Mouse (Mus musculus) thymus, adult 2 months (tissue): ENCODE measurements at regions not wholly inside any gene's neighbourhood (a gene's known extent, or its start where the extent isn't known, plus 50 kb on each side); places are given as distances from the start of the nearest gene placed in this dataset.

Experiments used
- DNase-seq: peaks from one replicate; pipeline ENCODE4 v3.0.0; 2021
- H3K27ac ChIP-seq: fragments of 200-500 bp; 2 replicates; pipeline ENCODE4 v1.5.1; 2012; ENCODE audit warnings: low read length, control low read depth; ENCODE audit not compliant: control insufficient read depth, insufficient read depth
- H3K27me3 ChIP-seq: fragments of 200-500 bp; 2 replicates; pipeline ENCODE4 v1.6.1; 2012; ENCODE audit warnings: mild to moderate bottlenecking, low read length, moderate library complexity, mixed read lengths; ENCODE audit not compliant: control insufficient read depth, insufficient read depth
- H3K36me3 ChIP-seq: fragments of 200-500 bp; 2 replicates; pipeline ENCODE4 v1.6.1; 2012; ENCODE audit warnings: mild to moderate bottlenecking, low read length, moderate library complexity; ENCODE audit not compliant: control insufficient read depth, insufficient read depth
- H3K4me1 ChIP-seq: fragments of 200-500 bp; replicated peaks from 2 replicates; pipeline ENCODE4 v1.6.1; 2012; ENCODE audit warnings: low read length; ENCODE audit not compliant: control insufficient read depth, insufficient read depth
- H3K4me3 ChIP-seq: fragments of 200-500 bp; 2 replicates; pipeline ENCODE4 v1.5.1; 2012; ENCODE audit warnings: mild to moderate bottlenecking, low read length, control low read depth, moderate library complexity; ENCODE audit not compliant: control insufficient read depth, insufficient read depth
- CTCF ChIP-seq: fragments of 200-500 bp; IDR thresholded peaks from 2 replicates; pipeline ENCODE4 v1.5.1; 2012; ENCODE audit warnings: mild to moderate bottlenecking, control low read depth, low read length, moderate library complexity, borderline replicate concordance; ENCODE audit not compliant: control insufficient read depth, poor library complexity, insufficient read depth; ENCODE audit errors: extremely low read depth
- POLR2A ChIP-seq: fragments of 200-500 bp; IDR thresholded peaks from 2 replicates; pipeline ENCODE4 v1.6.1; 2012; ENCODE audit warnings: mild to moderate bottlenecking, low read length, control low read depth, moderate library complexity; ENCODE audit not compliant: control insufficient read depth, poor library complexity, insufficient read depth; ENCODE audit errors: extremely low read depth
- WGBS: fragments of 180-500 bp; shearing (Covaris S2); methylation state at CpG from one replicate; pipeline ENCODE4 v1.1.7; 2018; 5-methylcytosine and 5-hydroxymethylcytosine counted together

DNA sequence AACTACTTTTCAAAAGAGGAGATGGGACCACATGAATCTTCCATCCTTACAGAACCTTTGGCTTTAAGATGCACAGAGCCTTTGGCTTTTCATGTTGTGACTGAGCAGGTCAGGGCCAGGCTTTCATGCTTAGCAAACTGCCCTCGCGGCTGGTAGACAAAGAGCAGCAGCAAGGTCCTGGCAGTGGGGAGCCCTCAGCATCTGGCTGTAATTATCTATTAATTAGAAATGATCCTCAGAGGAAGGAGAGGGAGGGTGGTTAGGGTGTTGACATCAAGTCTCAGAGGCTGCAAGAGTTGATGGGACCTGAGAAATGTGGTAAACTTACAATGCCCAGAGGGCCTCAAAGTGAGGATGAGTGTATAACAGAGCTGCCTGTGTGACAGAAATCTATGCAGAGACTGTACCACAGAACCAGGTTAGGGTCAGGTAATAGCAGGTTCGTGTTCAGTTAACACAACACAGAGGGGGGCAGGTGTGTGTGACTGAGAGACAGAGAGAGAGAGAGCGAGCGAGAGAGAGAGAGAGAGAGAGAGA lies 817.0 kb upstream of the Intu start:
- DNase-seq = no peak
- TF ChIP-seq CTCF (no peak), POLR2A (no peak)
- WGBS = 92% methylated on average over 5 of the region's 5 CpGs
- Histone ChIP-seq H3K4me3 (no peak overlapping the region), H3K27ac (no peak overlapping the region), H3K27me3 (no peaks in the 10 kb centered on the region), H3K36me3 (no peaks in the 10 kb centered on the region), H3K4me1 (no peaks in the 10 kb centered on the region)

DNA sequence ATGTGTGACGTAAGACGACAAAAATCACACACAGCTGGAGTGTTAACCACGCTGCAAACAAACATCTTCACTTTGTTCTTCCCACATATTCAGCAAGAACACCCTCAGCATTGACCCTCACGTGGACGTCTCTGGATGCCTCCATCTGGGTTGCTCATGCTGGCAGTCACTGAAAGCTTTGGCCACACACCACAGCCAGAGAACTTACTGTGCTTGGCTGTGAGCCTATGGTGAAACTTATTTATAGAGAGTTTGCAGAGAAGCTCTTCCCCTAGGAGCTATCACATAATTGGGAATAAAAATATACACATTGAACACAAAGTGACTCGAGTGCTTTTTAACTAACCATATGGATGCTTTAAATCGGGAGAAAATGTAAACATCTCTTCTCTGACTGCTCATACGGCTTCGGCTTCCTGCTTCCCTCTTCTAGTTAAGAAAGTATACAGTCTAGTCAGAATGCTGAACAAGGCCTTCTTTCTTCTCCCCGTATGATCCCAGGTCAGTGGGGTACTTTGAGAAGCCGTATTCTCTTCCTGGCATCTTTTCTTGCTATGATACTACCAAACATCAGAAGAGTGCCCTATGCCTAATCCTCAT lies 812.0 kb upstream of the Intu start:
- Histone ChIP-seq H3K27ac (no peak overlapping the region), H3K27me3 (no peaks in the 10 kb centered on the region), H3K4me3 (no peak overlapping the region), H3K36me3 (no peaks in the 10 kb centered on the region), H3K4me1 (no peaks in the 10 kb centered on the region)
- WGBS = 85% methylated on average over 11 of the region's 11 CpGs
- no peak for TF ChIP-seq CTCF
- no peak for TF ChIP-seq POLR2A
- DNase-seq = no peak

DNA sequence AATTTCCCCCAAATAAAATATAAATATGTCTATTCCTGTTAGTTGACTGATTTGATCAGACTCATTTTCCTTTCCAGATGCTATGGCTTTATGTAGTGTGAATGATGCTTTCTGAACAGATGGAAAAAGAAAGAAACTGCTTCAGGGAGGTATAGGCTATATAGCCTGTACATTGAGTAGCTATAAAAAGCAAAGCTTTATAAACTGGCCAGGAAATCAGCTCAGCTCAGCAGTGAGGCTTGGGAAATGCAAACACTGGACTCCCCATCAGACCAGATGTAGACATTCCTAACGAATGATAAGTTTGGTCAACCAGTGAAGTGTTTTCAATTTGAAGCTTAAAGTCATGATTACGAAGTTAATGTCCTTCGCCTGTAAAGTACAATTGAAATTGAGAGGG lies 805.3 kb upstream of the Intu start:
- no peaks in the 10 kb centered on the region for H3K27me3 ChIP-seq
- WGBS = 92% methylated on average over 3 of the region's 3 CpGs

DNA sequence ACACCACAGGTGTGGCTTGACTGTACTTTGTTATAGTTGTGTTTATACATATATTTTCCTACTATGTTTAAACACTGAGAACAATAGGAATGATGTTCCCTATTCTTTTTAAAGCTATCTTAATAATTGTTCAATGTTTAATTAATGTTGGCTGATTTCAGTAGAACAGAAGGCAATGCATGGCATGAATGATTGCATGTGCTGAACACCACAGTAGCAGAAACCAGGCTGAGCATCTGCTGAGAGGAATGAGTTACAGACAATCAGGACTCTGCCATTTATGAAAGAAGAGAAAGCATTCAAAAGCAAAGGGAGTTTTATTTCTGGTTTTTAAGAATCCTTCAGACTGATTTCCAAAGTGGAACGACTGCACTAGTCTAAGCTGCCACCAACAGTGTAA lies 794.4 kb upstream of the Intu start:
- no peaks in the 10 kb centered on the region for H3K27me3 ChIP-seq
- DNase-seq = no peak
- no peaks in the 10 kb centered on the region for H3K4me1 ChIP-seq
- TF ChIP-seq CTCF = no peak
- no peak for TF ChIP-seq POLR2A
- 49% methylated on average over 1 of the region's 1 CpGs for WGBS
- no peak overlapping the region for H3K4me3 ChIP-seq
- no peak overlapping the region for H3K27ac ChIP-seq
- H3K36me3 ChIP-seq = no peaks in the 10 kb centered on the region

More for the DNA sequence above, 805.3 kb upstream of the Intu start:
- TF ChIP-seq CTCF = no peak
- TF ChIP-seq POLR2A = no peak
- Histone ChIP-seq H3K4me1 (no peaks in the 10 kb centered on the region), H3K36me3 (no peaks in the 10 kb centered on the region), H3K27ac (no peak overlapping the region), H3K4me3 (no peak overlapping the region)
- DNase-seq = no peak

GRCm38 (mm10) chr3:39745947-39746346 lies 785.1 kb upstream of the Intu start:
- 89% methylated on average over 2 of the region's 2 CpGs for WGBS
- no peaks in the 10 kb centered on the region for H3K4me1 ChIP-seq
- TF ChIP-seq CTCF (no peak), POLR2A (no peak)
- H3K27me3 ChIP-seq = no peaks in the 10 kb centered on the region
- no peak overlapping the region for H3K4me3 ChIP-seq
- no peak overlapping the region for H3K27ac ChIP-seq
- no peak for DNase-seq
- H3K36me3 ChIP-seq = no peaks in the 10 kb centered on the region

DNA sequence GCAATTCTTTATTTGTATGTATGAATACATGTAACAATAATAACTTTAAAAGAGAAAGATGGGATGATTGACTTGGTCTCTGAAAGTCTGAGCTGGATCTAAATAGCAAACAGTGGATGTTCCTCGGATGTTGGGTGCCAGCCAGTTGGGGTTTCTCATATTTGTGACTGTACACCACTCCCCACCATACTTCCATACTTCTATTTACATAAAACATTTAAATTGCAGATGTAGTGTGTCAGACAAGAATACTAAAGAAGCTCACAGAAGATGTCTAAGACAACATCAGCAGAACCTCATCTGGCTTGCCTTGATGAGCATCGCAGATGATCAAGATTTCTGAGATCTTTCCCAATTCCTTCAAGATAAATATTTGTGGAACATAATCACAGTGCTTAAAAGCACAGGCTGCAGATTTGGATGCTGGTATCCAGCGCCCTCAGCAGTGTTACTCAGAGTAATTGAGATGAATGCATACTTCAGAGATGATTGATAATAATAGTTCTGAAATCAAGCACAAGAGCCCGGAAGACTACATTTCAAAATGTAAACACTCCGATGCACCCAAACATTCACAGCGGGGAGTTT lies 762.0 kb upstream of the Intu start:
- H3K4me1 ChIP-seq = no peaks in the 10 kb centered on the region
- WGBS = 95% methylated on average over 6 of the region's 6 CpGs
- no peaks in the 10 kb centered on the region for H3K36me3 ChIP-seq
- H3K4me3 ChIP-seq = no peak overlapping the region
- H3K27me3 ChIP-seq = no peaks in the 10 kb centered on the region
- TF ChIP-seq CTCF (no peak), POLR2A (no peak)
- H3K27ac ChIP-seq = no peak overlapping the region
- DNase-seq = no peak
